Mouse (Mus musculus) lung, adult 2 months (tissue): ENCODE measurements at regions not wholly inside any gene's neighbourhood (a gene's known extent, or its start where the extent isn't known, plus 50 kb on each side); places are given as distances from the start of the nearest gene placed in this dataset.

Source experiments
- CTCF ChIP-seq: fragments of 200-500 bp; IDR thresholded peaks from 2 replicates; pipeline ENCODE4 v1.5.1; 2011; ENCODE audit warnings: mild to moderate bottlenecking, low read length, control low read depth; ENCODE audit not compliant: insufficient read depth
- POLR2A ChIP-seq: fragments of 200-500 bp; IDR thresholded peaks from 2 replicates; pipeline ENCODE4 v1.6.1; 2011; ENCODE audit warnings: low read depth, mild to moderate bottlenecking, control low read depth, low read length, borderline replicate concordance; ENCODE audit errors: extremely low read depth

GRCm38 (mm10) chr11:24390578-24390977 lies 312.7 kb downstream of the Bcl11a start:
- TF ChIP-seq POLR2A (no peak), CTCF (no peak)
